Mouse (Mus musculus): ENCODE measurements around the gene Mapkapk3.

Mapkapk3 gene

DNA sequence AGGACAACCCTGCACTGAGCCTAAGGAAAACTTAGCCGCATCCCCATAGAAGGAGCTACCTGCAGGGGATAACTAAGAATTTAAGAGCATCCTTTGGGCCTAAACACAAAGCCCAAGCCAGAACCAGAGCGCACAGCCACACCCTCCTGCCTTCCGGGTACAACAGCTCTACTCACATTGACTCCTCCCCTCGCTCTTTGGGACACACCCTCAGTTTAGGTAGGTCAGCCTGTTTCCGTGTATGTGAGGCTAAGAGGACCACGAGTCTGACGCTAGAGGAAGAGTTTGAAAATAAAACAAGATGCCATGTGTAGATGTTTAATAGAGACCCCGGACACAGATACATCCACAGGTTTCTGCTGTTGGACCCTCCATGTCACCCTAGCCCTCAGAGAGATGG, 966 bp downstream of the Mapkapk3 start:
- no peak for DNase-seq (ENCODE audit: low spot score)

DNA sequence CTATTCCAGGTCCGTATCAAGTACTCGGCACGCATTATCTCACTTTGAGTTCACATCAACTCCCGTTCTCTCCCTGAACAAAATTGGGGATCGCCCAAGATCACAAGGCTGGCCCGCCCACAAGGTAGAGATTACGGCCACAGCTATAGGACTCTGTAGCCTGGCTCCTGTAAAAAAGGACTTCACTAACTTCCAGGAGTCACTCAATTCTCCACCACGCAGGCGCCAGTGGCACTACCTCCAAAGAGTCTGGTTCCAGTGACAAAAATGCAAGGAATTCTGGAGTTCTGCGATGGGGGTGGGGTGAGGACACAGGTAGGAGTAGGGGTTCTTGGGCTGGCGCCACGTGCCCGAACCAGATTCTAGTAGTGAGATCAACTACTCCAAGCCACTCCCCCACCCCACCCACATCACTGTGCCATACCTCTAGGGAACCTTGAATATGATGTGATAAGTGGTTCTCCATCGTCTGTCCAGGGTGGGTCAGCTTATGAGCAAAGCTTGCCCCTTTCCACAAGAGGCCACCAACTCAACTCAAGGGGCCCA, 1.5 kb downstream of the Mapkapk3 start:
- DNase-seq (ENCODE audit: low spot score), result no peak

DNA sequence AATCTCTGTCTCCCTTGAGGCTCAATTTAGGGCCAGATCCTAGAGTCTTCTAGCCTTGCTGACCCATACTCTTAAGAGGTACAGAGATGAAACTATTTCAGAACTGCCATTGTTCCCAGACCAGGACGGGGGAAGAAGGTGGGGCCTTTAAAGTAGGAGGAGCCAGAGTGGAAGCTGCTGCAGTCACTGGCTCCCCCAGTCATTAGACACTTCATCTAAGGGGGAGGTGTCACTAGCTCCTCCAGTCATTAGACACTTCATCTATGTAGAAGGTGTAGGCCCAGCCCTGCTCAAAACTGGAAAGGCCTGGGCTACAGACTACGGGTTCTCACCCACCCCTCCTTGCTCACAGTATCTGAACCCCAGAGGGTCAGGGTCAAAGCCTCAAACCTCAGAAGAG, 2.4 kb downstream of the Mapkapk3 start:
- no peak for DNase-seq (ENCODE audit: low spot score)

DNA sequence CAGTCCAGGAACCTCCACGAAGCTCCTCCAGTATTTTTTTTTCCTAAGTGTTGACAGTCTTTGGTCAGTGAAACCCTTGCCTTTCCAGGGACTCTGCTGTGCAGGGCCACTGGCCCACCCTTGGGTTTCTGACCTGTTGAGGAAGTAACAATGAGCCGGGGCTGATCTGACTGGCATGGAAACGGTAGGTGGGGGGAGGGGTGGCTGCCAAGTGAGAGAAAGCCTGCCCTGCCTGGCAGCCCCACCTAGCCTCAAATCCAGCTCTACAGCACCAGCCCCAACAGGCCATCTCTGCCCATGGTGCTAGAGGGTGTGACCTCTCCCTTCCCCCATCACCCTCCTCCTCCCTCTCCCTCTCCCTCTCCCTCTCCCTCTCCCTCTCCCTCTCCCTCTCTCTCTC, 4.7 kb downstream of the Mapkapk3 start:
- no peak for DNase-seq (ENCODE audit: low spot score)

DNA sequence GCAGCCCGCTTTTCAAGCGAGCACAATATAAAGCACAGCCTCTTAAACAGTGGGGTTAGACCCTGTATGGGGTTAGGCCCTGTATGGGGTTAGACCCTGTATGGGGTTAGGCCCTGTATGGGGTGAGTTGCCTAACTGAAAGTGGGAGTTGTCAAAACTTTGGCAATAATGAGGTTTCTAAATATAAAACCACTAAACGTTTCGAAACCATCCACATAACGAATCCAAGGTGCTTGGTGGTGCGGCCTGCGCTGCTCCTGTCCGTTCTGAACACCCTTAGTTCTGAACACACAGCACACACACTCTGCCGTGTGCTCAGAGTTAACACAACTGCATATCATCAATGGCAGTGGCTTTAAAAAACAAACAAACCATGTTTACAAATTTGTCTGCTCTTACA, 6.7 kb downstream of the Mapkapk3 start:
- DNase-seq (ENCODE audit: low spot score), result no peak

DNA sequence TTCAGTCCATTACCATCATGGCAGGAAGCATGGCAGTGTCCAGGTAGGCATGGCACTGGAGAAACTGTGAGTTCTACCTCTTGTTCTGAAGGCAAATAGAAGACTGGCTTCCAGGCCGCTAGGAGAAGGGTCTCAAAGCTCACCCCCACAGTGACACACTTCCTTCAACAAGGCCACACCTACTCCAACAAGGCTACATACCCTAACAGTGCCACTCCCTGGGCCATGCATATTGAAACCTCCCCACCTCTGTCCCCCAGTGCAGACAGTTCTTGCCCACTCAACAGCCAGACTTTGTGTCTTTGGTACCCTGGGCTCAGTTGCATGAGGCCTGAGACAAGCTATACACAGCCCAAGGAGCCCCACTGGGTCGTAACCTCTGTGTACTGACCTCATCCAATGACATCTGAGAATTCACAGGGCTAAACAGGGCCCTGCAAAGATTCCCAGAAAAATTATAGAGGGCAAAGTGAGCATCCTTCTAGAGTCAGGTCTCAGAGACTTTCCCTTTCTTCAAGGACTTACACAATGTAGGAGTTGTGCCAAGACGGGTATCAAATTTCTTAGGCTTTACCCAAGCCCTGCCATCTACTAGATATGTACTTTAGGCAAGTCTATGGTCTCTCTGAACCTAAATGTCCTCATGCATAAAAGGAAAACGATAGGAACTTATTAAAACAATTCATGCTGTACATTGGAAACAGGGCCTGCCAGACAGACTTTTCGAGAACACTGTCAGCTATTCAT, 8.3 kb downstream of the Mapkapk3 start:
- no peak for DNase-seq (ENCODE audit: low spot score)

DNA sequence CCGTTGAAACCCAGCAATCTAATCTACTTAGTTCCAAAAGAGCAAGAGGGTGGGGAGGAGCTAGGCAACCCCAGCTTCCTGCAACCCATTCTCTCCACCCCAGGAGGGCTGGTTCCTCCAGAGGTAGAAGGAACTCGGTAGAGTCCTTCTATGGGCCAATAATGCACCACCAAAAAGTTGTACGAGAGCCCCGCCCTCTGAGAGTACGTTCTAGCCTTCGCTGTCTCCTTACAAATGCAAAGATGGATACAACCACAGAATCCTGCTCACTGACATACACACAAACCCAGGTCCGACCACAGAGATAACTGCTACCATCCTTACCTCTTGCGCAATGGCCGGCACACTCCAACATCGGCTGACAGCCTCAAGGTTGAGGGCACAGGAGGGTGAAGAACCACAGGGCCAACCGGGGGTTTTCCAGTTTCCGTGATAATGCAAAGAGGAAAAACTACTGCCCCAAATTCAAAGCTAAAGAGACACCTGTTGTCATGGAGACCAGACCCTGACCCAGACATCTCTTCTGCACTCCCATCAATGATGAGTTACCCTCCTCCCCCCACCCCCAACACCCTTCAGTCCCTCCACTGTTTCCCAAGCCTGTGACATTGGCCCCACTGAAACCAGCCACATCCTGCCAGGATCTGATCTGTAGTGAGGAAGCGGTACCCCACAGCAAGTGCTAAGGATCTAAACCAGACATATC, 9.2 kb downstream of the Mapkapk3 start:
- no peak for DNase-seq (ENCODE audit: low spot score)

DNA sequence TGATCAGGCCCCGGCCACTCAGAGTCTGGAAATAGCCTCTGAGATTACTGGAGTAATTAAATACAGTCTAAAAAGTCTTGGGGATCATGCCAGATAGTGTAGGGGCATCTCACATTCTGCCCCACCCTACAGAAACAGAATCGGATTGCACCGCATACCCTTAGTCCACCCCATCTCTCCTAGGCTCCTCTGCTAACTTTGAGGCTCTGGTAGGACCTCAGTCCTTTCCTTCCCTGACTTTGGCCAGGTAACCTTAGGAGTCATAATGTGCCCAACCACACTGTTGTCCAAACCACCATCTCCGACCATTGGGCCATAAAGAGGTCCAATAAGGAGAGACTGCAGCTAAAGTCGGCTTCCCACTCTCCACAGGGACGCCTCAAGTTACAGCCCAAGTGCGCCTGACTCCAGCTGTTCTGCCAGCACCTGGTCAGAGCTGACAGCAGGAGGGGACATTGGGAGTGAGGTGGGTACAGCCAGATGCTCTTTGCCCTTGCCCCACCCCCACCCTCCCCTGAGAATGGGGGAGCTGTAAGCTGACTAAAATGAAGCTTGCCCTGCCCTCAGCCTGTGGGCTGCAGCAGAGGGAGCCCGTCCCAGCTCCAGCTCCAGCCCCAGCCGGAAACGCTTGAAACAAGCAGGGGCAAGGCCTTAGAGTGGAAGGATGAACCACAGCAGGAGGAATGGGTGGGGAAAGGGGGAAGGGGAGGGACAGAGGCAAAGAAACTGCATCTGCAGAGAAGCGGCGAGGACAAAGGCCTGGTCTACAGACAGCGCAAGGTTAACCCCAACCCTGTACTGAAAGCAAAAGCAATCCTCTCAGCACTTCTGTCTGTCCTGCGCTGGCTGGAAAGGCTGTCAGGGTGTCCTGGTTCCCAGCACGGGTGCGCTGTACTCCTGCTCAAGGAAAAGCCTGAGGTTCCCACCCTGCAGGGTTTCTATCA, 10.0 kb downstream of the Mapkapk3 start:
- DNase-seq (ENCODE audit: low spot score), result no peak

DNA sequence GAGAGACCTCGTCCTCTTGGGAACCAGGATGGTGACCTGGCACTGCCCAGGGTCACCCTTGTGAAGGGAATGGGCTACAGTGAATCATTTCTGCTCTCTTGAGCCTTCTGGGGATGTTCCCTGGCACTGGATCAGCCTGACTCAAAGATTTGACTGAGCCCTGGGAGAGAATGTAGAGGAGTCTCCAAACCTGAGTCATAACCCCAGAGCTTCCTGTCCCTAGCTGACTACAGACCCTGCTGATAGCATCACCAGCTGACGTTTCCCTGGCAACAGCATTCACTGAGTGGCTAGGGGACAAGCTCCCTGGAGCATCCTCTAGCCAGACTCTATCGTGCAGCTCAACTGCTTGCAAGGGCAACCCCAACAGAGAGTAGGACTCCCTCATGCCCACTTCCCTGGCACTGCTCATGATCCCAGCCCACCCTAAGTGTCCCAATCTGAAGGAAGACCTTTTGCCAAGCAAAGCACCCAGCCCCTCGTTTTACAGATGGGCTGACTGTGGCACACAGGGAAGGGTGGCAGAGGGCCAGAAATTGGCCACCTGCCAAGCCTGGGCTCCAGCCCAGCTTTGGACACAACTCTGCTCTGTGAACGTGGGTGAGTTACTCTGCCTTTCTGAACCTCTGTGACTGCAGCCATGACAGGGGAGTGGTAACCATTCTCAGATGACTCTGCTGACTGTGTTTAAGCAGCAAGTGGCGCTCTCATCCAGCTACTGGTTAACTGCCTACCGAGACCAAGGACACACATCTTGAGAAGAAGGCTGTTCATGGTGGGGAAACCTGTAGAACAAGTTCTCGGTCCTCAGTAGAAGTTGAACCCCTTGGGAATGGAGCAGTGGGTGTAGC, 10.9 kb downstream of the Mapkapk3 start:
- DNase-seq (ENCODE audit: low spot score), result no peak

DNA sequence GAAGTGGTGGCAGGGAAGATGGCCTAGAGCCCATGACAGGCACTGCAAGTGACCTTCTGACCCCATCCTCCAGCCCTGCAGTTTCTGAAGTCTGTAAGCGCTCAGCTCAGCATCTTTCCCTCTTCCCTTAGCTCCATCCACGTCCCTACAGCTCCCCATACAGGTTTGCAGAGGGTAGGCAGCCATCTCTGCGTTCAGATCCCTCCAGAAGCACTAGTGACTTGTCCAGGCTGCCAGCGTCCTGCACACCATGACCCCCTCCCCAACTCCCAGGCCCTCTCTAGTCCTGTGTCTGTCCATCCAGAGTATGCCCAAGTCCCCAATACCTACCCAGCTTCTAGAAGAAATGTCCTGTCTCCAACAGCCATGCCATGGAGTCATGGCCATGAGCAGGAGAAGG, 11.6 kb downstream of the Mapkapk3 start:
- no peak for DNase-seq (ENCODE audit: low spot score)

DNA sequence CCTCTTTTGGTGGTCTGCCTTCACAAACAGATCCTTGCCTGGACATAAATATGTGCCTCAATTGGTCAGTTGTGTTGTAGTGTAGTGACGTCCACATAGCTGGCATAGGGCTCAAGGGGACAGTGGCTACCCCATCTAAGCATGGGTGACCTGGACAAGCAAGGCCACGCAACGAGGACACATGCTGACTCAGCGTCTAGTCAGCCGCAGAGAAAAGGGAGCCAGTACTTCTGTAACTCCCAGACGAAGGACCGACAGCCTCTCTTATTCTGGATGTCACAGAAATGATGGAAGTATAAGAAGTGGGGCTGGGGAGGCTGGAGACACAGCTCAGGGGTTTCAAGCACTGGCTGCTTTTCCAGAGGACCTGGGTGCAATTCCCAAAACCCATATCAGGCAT, 12.1 kb downstream of the Mapkapk3 start:
- DNase-seq (ENCODE audit: low spot score), result no peak

DNA sequence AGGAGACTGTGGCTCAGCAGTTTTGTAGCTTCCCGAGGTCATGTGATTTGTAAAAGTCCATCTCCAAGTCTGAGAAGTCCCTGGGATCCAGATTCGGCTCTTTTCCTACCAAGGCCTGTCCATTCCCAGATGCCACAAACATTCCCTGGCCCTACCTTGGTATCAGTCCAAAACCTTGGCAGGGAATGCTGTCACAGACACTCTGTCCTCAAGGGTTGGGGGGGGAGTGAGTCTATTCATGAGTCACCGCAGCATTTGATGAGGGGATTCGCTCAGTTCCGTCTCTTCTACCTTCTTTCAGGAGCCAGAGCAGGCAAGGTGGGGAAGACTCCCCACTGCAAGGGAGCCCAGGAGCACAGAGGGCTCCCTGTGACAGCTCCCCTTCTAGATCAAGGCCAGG, 14.0 kb downstream of the Mapkapk3 start:
- no peak for DNase-seq (ENCODE audit: low spot score)

DNA sequence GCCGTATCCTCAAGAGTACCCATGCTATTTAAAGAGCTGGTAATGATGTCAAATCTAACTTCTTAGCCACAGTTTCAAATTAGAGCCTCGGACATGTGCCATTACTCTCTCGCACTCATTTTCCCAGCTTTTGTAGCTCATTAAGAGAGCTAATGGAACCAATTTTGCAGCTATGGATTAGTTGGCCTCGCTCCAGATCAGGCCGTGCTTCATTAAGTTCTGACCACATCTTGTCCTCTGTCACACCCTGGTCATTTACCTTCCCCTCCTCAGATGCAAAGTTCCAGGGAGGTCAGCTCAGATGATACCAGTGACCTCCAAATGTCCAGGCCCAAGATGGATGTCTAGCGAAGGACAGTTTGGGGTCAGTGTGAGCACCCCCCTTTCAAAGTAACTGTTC, 14.9 kb downstream of the Mapkapk3 start:
- DNase-seq (ENCODE audit: low spot score), result no peak

DNA sequence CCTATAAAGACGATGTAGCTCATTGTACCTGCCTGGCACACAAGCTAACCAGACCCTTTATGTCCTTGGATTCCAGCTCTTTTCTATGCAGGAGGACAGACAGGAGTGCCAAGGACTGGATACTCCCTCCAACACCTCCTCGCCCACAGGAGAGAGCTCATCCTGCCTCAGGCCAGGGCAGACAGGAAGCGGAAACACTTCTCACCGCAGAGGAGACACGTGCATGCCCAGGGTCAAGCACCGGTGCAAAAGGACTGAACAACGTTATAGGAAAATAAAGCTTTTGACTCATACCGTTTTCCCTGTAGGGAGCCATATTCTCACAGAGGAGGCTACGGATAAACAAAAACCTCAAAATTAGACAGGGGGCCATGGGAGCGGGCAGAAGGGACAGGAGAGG, 16.5 kb downstream of the Mapkapk3 start:
- no peak for DNase-seq (ENCODE audit: low spot score)

DNA sequence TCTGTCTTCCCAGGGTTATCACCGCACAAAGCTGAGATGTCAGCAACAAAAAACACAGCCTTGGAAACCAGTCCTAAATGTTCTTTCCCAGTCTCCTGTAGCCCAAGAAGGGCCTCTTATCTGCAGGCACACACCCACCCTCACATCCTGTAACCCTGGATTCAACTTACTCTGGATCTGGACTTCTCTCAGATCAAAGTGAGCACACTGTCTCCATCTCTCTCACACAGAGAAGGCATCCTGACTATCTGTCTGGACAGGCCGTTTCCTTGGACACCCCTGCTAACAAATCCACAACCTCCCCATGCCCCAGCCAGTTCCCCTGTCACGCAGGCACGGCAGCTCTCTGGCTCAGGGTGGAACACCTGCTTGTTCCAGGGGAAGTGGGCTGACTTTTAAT, 17.4 kb downstream of the Mapkapk3 start:
- DNase-seq (ENCODE audit: low spot score), result no peak

DNA sequence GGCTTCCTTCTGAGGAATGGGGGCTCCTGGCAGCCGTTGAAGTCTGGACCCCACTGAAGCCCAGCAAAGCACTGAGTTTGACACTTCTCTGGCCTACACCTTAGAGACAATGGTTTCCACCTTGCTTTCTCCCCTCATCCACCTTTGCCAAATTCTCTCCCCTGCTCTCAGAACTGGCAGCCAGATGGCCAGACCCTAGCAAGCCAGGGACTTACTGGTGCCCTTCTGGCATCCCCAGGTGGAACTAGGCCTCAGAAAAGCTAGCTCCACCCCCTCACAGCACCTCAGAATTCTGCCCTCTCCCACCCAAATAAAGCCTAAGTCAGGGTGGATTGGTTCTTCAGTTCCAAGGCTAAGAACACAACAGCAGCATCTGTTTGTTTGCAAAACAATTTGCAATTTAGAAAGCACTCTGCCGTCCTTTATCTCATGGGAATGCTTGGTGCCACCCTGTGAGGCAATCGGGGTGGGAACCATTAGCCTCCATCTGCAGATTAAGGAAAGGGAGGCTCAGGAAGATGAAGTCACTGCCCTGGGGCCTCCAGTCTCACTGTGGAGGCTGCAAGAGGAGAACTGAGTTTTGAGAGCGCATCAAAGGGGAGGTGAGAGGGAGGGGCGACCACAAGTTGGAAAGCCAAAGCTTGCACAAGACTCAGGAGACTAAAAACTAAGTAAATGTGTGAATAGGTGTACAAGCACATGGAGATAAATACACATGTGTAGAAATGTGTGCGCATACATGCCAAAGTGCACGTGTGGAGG, 18.3 kb downstream of the Mapkapk3 start:
- no peak for DNase-seq (ENCODE audit: low spot score)

DNA sequence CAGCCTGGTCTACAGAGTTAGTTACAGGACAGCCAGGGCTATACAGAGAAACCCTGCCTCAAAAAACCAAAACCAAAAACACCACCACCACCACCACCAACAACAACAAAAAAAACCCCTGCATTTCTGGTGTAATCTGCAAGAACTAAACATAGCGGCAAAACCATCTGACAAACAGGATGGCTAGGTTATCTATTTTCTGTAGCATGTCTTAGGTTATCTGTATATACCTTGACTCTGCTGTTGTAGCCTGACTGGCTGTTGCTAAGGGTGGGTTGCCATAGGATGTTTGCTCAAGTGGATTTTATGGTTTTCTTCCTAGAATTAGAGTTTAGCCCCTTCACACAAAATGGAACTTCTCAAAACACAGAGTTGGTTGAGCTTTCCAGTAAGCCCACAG, 19.9 kb downstream of the Mapkapk3 start:
- no peak for DNase-seq (ENCODE audit: low spot score)

DNA sequence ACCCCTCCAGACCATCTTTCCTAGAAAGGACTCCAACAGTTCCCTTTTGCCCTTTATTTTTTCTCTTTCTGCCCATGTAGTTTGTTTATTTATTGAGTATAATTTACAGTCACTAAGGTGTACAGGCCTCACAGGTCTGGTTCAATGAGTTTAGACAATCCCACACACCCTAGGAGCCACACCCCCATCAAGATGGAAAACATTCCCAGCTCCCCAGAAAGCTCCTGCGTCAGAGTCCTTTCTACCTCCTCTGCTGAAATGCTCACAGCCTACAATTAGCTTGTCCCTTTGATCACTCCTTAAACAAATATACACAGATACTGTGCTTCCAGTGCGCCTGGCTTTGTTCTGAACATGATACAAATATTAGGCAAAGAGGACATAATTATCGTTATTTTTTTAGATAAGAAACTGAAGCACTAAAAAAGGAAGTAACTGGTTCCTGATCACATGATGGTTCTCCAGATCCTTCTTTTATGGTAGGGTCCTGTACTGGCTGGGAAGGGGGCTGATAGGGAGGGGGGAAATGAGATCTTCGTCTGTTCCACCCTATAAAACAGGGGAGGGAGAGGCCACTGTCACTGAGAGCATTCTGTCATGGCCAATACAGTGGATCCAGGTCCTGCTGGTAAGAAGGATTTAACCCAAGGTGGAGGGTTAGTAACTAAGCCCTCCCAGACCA, 21.8 kb downstream of the Mapkapk3 start:
- DNase-seq (ENCODE audit: low spot score), result no peak

DNA sequence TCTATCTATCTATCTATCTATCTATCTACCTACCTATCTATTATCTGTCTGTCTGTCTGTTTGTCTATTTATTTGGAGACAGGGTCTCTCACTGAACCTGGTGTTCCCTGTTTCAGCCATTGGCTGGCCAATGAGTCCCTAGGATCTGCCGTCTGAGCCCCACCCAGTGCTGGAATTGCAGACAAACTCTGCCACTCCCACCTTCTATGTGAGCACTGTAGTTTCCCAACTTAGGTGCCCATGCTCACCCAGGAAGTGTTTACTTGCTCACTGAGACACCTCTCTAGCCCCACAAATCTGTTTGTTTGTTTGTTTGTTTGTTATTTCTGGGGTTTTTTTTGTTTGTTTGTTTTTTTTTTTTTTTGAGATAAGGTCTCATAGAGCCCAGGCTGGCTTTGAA, 22.6 kb downstream of the Mapkapk3 start:
- DNase-seq (ENCODE audit: low spot score), result no peak

DNA sequence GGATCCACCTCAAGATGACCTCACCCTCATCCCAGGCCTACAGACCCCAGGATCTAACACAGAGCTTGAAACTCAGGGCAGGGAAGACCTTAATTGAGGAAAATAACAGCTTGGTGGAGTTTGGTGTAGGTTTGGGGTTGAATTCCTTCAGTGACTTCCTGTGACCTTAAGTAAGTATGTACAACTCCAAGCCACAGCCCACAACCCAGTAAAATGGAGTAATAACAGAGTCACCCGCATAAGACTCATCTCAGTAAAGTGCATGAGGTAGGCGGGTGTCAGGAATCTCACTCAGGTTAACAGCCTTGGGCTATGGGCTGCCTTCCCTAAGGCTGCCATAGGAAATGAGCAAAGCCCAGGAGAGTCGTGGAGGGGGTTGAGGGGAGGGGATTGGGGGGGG, 24.9 kb downstream of the Mapkapk3 start:
- DNase-seq (ENCODE audit: low spot score), result no peak

All from testis, postnatal 14 days (tissue).